Mouse (Mus musculus) kidney, postnatal 25 days (tissue): ENCODE measurements at regions not wholly inside any gene's neighbourhood (a gene's known extent, or its start where the extent isn't known, plus 50 kb on each side); places are given as distances from the start of the nearest gene placed in this dataset.

ENCODE experiments used
- DNase-seq, 2 experiments: peaks; one replicate each; pipeline ENCODE4 v3.0.0; 2021; ENCODE audit warnings: mixed read lengths in 2 of 2

DNA sequence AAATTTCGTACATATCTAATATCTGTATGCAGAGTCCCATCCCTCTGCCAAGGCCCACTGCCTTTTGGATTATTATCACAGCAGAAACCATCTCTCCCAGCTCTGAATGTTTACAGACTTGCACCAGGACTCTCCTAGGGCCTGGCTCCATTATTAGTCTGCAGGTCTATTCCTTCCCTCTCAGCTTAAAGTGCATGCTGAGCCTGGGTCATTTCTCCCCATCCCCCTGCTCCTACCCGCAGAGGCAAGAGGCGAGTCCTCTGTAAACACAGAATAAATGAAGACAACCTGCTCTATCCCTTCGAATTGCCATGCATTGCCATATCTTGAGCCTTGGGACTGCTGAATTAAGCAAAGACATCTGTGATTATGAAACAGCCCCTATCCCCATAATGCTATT is 362.6 kb upstream of the Cdh11 start:
- no peak for DNase-seq

DNA sequence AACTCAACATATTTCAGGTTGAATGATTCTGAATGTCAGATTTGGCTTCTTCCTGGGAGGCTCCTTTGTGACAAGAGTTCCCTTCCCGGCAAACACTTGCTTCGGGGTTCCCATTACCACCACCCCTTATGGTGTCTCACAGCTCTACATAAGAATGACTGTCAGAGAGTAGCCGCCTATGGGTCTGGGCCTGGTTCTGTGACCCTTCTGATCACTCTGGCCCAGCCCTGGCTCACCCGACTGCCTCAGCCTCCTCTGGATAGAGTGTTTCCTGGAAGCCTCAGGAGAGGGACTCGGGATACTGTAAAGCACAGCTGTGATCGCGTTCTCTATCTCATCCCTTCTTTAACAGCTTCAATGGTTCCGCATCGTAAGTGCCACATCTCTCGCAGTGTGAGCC is 363.0 kb upstream of the Cdh11 start:
- no peak for DNase-seq

GRCm38 (mm10) chr8:103166623-103167316 is 381.3 kb upstream of the Cdh11 start:
- DNase-seq, result no peak

DNA sequence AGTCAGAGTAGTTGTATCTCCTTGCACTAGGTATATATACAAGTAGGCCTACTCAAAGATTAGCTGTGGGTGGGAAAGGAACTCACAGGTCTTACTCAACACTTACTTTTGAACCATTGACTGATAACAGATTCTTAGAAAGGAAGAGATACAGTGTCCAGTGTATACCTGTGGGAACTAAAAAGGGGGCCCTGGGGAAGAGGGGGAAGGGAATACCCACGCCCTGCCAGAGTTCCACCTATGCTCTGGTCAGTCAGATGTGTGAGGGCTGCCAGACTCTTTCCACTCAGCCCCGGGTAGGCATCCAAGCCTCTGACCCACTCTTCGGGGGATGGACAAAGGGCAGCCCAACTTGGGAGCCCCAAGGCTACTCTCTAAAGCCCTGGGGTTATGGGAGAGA is 387.9 kb upstream of the Cdh11 start:
- no peak for DNase-seq

DNA sequence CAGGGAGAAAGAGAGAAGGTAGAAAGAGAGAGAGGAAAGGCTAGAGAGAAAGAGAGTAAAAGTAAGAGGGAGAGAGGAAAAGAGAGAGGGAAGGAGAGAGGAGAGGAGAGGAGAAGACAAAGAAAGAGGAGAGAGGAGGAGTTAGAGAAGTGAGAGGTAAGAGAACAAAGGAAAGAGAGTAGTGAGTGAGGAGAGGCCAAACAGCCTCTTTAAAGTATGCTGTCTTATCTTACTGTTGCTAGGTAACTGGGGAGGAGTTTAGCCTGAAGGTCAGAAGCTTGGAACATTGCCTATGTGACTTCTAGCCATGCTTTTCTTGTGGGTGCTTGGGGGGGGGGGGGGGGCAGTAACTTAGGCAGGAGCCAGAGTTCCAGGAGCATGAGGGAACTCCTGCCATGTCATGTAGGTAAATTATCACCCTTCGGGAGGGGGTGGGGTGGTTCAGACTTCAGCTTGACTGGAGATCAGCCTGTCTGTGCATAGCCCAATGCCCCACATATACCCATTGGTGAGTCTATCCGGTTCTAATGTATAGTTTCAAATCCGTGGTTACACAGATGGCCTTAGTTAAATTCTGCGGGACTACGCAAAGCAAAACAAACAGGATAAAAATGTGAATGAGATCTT is 388.5 kb upstream of the Cdh11 start:
- no peak for DNase-seq

DNA sequence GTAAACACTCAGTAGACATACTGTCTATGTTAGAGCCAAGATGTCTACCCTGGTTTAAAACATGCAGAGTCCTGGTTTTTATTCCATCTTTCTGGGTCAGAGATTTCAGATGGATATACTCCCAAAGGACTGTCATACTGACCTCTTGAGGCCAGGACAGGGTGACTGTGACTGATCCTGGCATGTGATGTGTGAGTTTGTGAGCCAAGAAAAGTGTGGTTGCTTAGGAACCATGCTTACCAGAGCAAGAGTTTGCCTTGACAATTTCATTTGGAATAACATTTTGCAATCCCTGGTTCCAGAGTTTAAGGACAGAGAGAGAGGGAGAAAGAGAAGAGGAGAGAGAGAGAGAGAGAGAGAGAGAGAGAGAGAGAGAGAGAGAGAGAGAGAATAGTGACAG is 395.2 kb upstream of the Cdh11 start:
- peak; percentile 10 to 37 for DNase-seq

DNA sequence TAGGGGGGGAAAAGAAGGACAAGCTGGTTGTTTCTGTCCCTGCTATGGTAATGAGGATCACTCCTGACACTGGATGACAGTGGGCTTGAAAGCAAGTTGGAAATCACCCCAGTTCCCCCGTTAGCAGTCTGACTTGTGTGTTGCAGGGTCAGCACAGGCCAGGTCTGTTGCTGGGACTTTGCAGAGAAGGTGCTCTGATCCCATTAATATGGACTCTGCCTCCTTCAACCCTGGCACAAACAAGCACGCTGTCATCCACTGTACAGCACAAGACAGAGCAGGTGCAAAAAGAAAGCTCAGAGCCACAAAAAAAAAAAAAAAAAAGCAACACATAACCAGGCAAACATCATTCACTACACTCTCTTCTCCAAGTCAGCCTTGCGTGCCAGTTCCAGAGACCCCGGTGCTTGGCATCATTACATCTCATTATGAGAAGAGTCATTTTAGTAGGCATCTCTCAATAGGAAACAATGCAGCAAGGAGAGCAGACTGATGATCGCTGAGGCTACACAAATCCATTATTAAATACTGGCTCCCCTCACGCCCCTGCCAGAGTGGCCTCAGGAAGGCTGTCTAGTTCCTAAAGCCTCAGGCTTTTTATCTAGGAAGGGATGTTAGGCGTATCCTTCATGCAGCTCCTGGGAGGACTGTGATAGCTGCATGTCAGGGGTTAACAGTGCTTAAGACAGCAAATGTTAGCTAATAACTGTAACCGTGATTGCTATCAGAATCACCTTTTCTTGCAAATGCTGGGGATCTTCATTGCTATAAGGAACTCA is 403.5 kb upstream of the Cdh11 start:
- DNase-seq, result no peak

DNA sequence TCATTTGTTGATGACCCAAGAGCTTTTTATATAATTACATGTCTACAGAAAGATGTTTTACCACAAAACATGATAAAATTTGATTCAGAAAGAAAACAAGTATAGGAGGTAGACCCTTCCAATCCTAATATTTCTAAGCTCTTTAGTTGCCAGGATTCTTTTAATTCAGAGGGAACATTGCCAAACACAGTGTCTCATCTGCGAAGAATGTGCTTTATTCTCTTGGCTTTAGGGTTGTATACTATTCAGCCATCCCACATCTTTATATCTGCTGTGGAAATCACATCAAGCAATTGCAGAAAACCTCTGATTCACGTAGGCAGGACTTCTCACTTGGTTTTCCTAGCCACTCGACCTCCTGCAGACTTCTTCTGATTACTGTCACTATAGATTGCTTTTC is 412.8 kb upstream of the Cdh11 start:
- DNase-seq, result no peak

GRCm38 (mm10) chr8:103199696-103200615 is 414.5 kb upstream of the Cdh11 start:
- no peak for DNase-seq

DNA sequence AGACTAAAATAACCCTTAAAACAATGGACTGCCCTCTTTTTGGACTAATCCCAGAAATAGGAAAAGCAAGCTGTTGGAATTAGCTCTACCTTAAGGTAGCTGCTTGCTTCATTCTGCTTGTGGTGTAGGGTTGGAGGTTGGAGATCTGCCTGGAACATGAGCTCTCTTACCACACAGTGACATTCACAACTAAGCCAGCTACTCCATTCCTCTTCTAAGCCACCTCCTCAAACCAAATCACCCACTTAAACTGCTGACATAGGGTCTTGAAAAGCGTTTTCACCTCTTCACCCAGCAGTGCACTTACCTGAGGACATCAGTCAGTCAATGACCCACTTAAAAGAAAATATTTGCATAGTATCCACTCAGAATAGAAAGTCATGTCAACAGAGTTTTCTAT is 418.3 kb upstream of the Cdh11 start:
- no peak for DNase-seq

DNA sequence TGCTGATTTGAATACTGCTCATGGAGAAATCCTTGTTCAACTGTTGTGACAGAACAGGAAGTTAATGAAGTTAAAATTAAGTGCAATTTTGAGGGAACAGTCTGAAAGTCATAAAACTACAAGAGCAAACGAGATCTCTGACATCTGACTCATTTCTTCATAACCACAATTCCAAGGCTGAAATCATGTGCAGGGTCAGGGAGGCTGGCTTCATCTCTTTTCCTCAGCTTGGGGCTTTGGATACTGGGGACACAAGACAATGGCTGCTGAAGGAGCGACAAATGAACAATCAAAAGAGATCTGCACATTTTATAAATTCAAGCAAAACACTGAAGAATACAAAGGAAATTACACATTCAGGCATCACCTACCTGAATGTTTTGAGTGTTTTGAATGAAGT is 429.2 kb upstream of the Cdh11 start:
- peak; percentile 7 to 36 for DNase-seq

- DNase-seq, result peak in 1 of 2 experiments; percentile 5
Measured at GRCm38 (mm10) chr8:103230741-103231475, 445.5 kb upstream of the Cdh11 start.

DNA sequence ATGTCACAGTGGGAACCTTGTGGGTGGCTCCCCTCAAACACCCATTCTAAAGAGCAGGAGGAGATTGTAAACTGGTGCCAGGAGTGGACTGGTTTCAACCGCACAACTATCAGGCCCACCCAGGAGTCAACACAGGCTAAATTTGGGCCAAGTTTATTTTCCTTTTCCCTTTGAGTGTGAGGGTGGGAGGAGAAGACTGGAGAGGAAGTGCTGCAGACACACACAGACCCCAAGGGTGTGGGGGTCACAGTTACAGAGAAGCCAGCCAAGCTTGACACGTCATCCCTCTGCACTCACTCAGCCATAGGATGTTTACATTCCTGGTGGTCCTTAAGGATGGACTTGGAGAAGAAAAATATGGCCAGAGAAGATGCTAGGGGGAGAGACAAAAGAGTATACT is 448.9 kb upstream of the Cdh11 start:
- peak in 1 of 2 experiments; percentile 31 for DNase-seq

DNA sequence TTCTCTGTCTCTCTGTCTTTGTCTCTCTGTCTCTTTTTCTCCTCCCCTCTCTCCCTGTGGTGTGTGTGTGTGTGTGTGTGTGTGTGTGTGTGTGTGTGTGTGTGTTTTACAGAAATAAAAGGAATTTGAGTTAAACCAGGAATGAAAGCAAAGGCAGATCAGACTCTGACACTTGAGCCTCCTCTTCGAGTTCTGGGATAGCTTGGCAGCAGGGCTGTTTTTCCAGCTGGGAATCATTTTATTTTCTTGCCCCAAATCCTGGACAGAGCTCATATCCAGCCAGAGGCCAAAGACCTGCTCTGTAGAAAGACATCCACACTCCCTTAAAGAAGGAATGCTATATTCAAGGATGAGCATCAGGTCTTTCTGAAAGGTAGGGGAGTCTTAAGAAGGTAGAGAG is 450.2 kb upstream of the Cdh11 start:
- DNase-seq, result peak in 1 of 2 experiments; percentile 34

DNA sequence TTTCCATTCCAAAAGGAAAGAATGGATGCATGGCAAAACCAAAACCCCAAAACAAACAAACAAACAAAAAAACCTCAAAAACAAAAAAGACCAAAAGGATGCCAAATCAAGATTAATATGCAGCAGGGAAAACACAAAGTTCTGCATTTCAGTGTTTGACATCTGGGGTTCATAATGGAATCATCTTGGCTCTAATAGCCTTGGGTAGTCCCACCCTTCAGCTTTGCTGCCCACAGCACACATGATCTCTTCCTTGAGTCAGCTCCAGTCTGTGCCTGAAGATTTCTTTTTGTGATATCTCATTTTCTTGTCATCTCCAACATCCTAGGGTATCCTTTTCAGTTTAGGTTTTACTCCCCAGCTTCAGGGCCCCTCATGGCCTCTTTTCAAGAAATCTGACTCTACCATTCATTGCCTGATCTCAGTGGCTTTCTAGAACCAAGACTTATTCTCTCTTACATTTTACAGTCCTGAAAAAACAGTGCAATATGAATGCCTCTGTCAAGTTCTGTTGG is 453.1 kb upstream of the Cdh11 start:
- no peak for DNase-seq

- no peak for DNase-seq
Measured at GRCm38 (mm10) chr8:103244169-103244568, 458.7 kb upstream of the Cdh11 start.

- no peak for DNase-seq
Measured at GRCm38 (mm10) chr8:103244658-103245057, 459.2 kb upstream of the Cdh11 start.

- DNase-seq, result no peak
Measured at GRCm38 (mm10) chr8:103245864-103246263, 460.4 kb upstream of the Cdh11 start.

DNA sequence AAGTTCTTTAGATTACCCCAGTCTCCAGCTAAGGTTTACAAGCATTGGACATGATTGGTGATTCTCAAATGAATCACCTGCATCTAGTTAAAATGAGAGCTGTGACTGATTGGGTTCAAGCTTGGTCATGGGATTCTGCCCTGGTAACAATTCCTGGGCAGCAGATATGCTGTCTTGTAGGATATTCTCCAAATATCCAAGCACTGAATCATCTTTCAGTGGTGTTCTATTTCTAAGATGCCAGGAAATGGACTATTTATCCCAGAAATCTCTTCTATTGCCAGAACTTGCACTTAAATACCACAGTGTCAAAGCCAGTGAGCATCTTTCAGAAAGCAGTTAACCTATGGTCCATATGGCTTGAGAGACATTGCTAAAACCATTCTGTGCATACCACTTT is 475.8 kb upstream of the Cdh11 start:
- DNase-seq, result no peak

DNA sequence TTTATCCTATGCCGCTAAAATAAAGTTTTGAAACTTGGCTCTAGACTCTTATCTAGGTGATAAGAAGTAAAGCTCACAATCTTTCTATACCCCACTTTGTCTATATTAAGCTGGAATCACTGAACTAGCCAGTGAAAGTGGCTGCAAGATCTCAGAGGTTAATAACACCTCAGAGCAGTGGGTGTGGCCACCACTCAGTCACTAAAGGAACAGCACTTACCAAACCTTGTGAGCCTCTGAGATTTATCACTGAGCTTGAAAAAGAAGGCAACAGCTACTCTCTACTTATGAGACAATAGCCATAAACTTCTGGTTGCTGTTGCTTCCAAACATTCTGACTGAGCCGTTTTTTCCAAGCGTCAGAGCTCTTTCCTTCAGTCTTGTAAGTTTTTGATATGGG is 484.6 kb upstream of the Cdh11 start:
- DNase-seq, result no peak

- no peak for DNase-seq
Measured at GRCm38 (mm10) chr8:103270815-103271553, 485.5 kb upstream of the Cdh11 start.
